Mouse (Mus musculus): Measurements from ENCODE around the gene Neb. TPM values are rescaled to one million over a fixed set of nuclear protein-coding genes. Genes with fewer than 3 reads are reported as not detected.

The Neb gene
- polyA plus RNA-seq, 1 experiment from 2014 or later, result 2.3 TPM

GRCm38 (mm10) chr2:52423611-52424247 is 45.5 kb upstream of the Neb start:
- TF ChIP-seq CTCF (IDR thresholded peaks at IDR 0.05), result no peak
- no peak for TF ChIP-seq EP300 (IDR thresholded peaks at IDR 0.05)
- 0 out of 2 replicates have a peak overlapping the region, but pooled peaks have one; percentile 90 for H3K27ac ChIP-seq (ENCODE audit: low read length)
- no peaks in the 10 kb centered on the region for H3K9me3 ChIP-seq (ENCODE audit: low read length)
- H3K27me3 ChIP-seq (replicated peaks; ENCODE audit: insufficient read depth, low read length), result no peaks in the 10 kb centered on the region
- H3K4me3 ChIP-seq (ENCODE audit: low read depth, low read length), result peak overlapping the region; percentile 96
- peak overlapping the region; percentile 89 for H3K9ac ChIP-seq (replicated peaks; ENCODE audit: low read depth)
- WGBS, result 1% methylated on average over 15 of the region's 16 CpGs
- peak overlapping the region; percentile 61 for H3K4me2 ChIP-seq (replicated peaks; ENCODE audit: low read depth, low read length)
- ATAC-seq (no peak), DNase-seq (ENCODE audit: low spot score) (peak; percentile 40)
- H3K4me1 ChIP-seq (ENCODE audit: insufficient read depth, low read depth, low read length), result peaks cover 18% of the 10 kb centered on the region; the same call in 1 of the 2 replicates
- H3K36me3 ChIP-seq (ENCODE audit: insufficient read depth, low read length), result no peaks in the 10 kb centered on the region

GRCm38 (mm10) chr2:52422871-52423610 is 44.8 kb upstream of the Neb start:
- no peak for ATAC-seq
- H3K4me2 ChIP-seq (replicated peaks; ENCODE audit: low read depth, low read length), result peak overlapping the region; percentile 61
- TF ChIP-seq EP300 (IDR thresholded peaks at IDR 0.05), result no peak
- no peak for TF ChIP-seq CTCF (IDR thresholded peaks at IDR 0.05)
- no peak overlapping the region for H3K27ac ChIP-seq (ENCODE audit: low read length)
- DNase-seq (ENCODE audit: low spot score), result no peak
- H3K4me1 ChIP-seq (ENCODE audit: insufficient read depth, low read depth, low read length), result peaks cover 18% of the 10 kb centered on the region; the same call in 1 of the 2 replicates
- no peaks in the 10 kb centered on the region for H3K36me3 ChIP-seq (ENCODE audit: insufficient read depth, low read length)
- WGBS, result 32% methylated on average over 8 of the region's 8 CpGs
- peak overlapping the region; percentile 89; the same call in 1 of the 2 replicates for H3K9ac ChIP-seq (replicated peaks; ENCODE audit: low read depth)
- H3K4me3 ChIP-seq (ENCODE audit: low read depth, low read length), result peak overlapping the region; percentile 96
- H3K9me3 ChIP-seq (ENCODE audit: low read length), result no peaks in the 10 kb centered on the region
- no peaks in the 10 kb centered on the region for H3K27me3 ChIP-seq (replicated peaks; ENCODE audit: insufficient read depth, low read length)

- Histone ChIP-seq H3K9ac (replicated peaks; ENCODE audit: low read depth) (no peak overlapping the region), H3K4me2 (replicated peaks; ENCODE audit: low read depth, low read length) (no peak overlapping the region; the same call in 1 of the 2 replicates), H3K4me1 (ENCODE audit: insufficient read depth, low read depth, low read length) (peaks cover 18% of the 10 kb centered on the region; the same call in 1 of the 2 replicates), H3K9me3 (ENCODE audit: low read length) (no peaks in the 10 kb centered on the region), H3K36me3 (ENCODE audit: insufficient read depth, low read length) (no peaks in the 10 kb centered on the region), H3K27me3 (replicated peaks; ENCODE audit: insufficient read depth, low read length) (no peaks in the 10 kb centered on the region), H3K4me3 (ENCODE audit: low read depth, low read length) (no peak overlapping the region), H3K27ac (ENCODE audit: low read length) (no peak overlapping the region)
- ATAC-seq (no peak), DNase-seq (ENCODE audit: low spot score) (peak; percentile 43)
- no peak for TF ChIP-seq EP300 (IDR thresholded peaks at IDR 0.05)
- no peak for TF ChIP-seq CTCF (IDR thresholded peaks at IDR 0.05)
- 39% methylated on average over 6 of the region's 6 CpGs for WGBS
Measured at GRCm38 (mm10) chr2:52421197-52421596, 42.9 kb upstream of the Neb start.

GRCm38 (mm10) chr2:52420001-52420710 is 41.9 kb upstream of the Neb start:
- no peak for ATAC-seq
- no peak overlapping the region for H3K27ac ChIP-seq (ENCODE audit: low read length)

GRCm38 (mm10) chr2:52419295-52419694 is 41.0 kb upstream of the Neb start:
- DNase-seq (ENCODE audit: low spot score) (no peak), ATAC-seq (no peak)
- H3K36me3 ChIP-seq (ENCODE audit: insufficient read depth, low read length), result no peaks in the 10 kb centered on the region
- no peaks in the 10 kb centered on the region for H3K9me3 ChIP-seq (ENCODE audit: low read length)
- peaks cover 11% of the 10 kb centered on the region; the same call in 1 of the 2 replicates for H3K4me1 ChIP-seq (ENCODE audit: insufficient read depth, low read depth, low read length)
- H3K9ac ChIP-seq (replicated peaks; ENCODE audit: low read depth), result no peak overlapping the region
- no peak overlapping the region for H3K4me2 ChIP-seq (replicated peaks; ENCODE audit: low read depth, low read length)
- H3K27ac ChIP-seq (ENCODE audit: low read length), result no peak overlapping the region
- no peaks in the 10 kb centered on the region for H3K27me3 ChIP-seq (replicated peaks; ENCODE audit: insufficient read depth, low read length)
- TF ChIP-seq EP300 (IDR thresholded peaks at IDR 0.05) (no peak), CTCF (IDR thresholded peaks at IDR 0.05) (no peak)
- no peak overlapping the region for H3K4me3 ChIP-seq (ENCODE audit: low read depth, low read length)
- 61% methylated on average over 6 of the region's 6 CpGs for WGBS

More at GRCm38 (mm10) chr2:52420001-52420710, 41.9 kb upstream of the Neb start:
- peak; percentile 5 for DNase-seq (ENCODE audit: low spot score)
- Histone ChIP-seq H3K4me3 (ENCODE audit: low read depth, low read length) (no peak overlapping the region), H3K27me3 (replicated peaks; ENCODE audit: insufficient read depth, low read length) (no peaks in the 10 kb centered on the region), H3K4me1 (ENCODE audit: insufficient read depth, low read depth, low read length) (peaks cover 11% of the 10 kb centered on the region; the same call in 1 of the 2 replicates), H3K4me2 (replicated peaks; ENCODE audit: low read depth, low read length) (no peak overlapping the region), H3K9me3 (ENCODE audit: low read length) (no peaks in the 10 kb centered on the region), H3K9ac (replicated peaks; ENCODE audit: low read depth) (no peak overlapping the region), H3K36me3 (ENCODE audit: insufficient read depth, low read length) (no peaks in the 10 kb centered on the region)
- WGBS, result 79% methylated on average over 7 of the region's 7 CpGs
- TF ChIP-seq EP300 (IDR thresholded peaks at IDR 0.05), result no peak
- no peak for TF ChIP-seq CTCF (IDR thresholded peaks at IDR 0.05)

GRCm38 (mm10) chr2:52412524-52413037 is 34.3 kb upstream of the Neb start:
- Histone ChIP-seq H3K27ac (ENCODE audit: low read length) (no peak overlapping the region), H3K27me3 (replicated peaks; ENCODE audit: insufficient read depth, low read length) (no peaks in the 10 kb centered on the region), H3K9ac (replicated peaks; ENCODE audit: low read depth) (no peak overlapping the region), H3K4me1 (ENCODE audit: insufficient read depth, low read depth, low read length) (no peaks in the 10 kb centered on the region), H3K9me3 (ENCODE audit: low read length) (peaks cover 3% of the 10 kb centered on the region; the same call in 1 of the 2 replicates), H3K4me3 (ENCODE audit: low read depth, low read length) (no peak overlapping the region), H3K36me3 (ENCODE audit: insufficient read depth, low read length) (peaks cover 29% of the 10 kb centered on the region), H3K4me2 (replicated peaks; ENCODE audit: low read depth, low read length) (no peak overlapping the region)
- ATAC-seq (no peak), DNase-seq (ENCODE audit: low spot score) (no peak)
- WGBS, result 97% methylated on average over 5 of the region's 5 CpGs
- TF ChIP-seq CTCF (IDR thresholded peaks at IDR 0.05) (no peak), EP300 (IDR thresholded peaks at IDR 0.05) (no peak)
